Mouse (Mus musculus) effector memory CD4-positive, alpha-beta T cell, adult 5 months (primary cell): ENCODE data around the gene Gsdma. TPM values are rescaled to one million over a fixed set of nuclear protein-coding genes. Genes with fewer than 3 reads are reported as not detected.

Experiments used
- polyA plus RNA-seq: library from polyadenylated mRNA; unstranded; fragments of 100-300 nt; shearing (Covaris generic); gene quantifications from one replicate; pipeline ENCODE4 v1.2.1, GENCODE M21; 2017

Gene Gsdma
- not detected for polyA plus RNA-seq

GRCm38 (mm10) chr11:98664091-98664490, at the start of gene Gsdma:
TSS of gene Gsdma (plus strand) at chr11:98664351.

GRCm38 (mm10) chr11:98625611-98626410, 38.3 kb upstream of the Gsdma start, which contains the start of the genes Gm12355 and Gsdma3:
TSS of gene Gm12355 (minus strand) at chr11:98625661.
TSS of gene Gsdma3 (plus strand) at chr11:98626360.

GRCm38 (mm10) chr11:98646459-98646858, 17.7 kb upstream of the Gsdma start, which contains the start of gene Gsdma2:
TSS of gene Gsdma2 (plus strand) at chr11:98646759.

GRCm38 (mm10) chr11:98681786-98682745, 17.9 kb downstream of the Gsdma start, which contains the start of gene Psmd3:
TSS of gene Psmd3 (plus strand) at chr11:98682554.

GRCm38 (mm10) chr11:98701213-98701670, 37.1 kb downstream of the Gsdma start, which contains the start of gene Csf3:
TSS of gene Csf3 (plus strand) at chr11:98701263.

Other genes starting within 250 kb of the Gsdma start
- gene Mien1, start 225.4 kb upstream of the Gsdma start, polyA plus RNA-seq: 128 TPM
- 93.1 TPM for gene Grb7, start 218.0 kb upstream of the Gsdma start, polyA plus RNA-seq
- gene Ikzf3, start 118.3 kb upstream of the Gsdma start, polyA plus RNA-seq: 123 TPM
- 3.6 TPM for gene Zpbp2, start 113.3 kb upstream of the Gsdma start, polyA plus RNA-seq
- gene Ormdl3, start 77.0 kb upstream of the Gsdma start, polyA plus RNA-seq: 53.4 TPM
- gene Lrrc3c, start 66.1 kb upstream of the Gsdma start, polyA plus RNA-seq: not detected
- 1.9 TPM for gene Gm12355, start 38.7 kb upstream of the Gsdma start, polyA plus RNA-seq
- not detected for gene Gsdma3, start 38.0 kb upstream of the Gsdma start, polyA plus RNA-seq
- gene Gsdma2, start 17.6 kb upstream of the Gsdma start, polyA plus RNA-seq: not detected
- 94.6 TPM for gene Psmd3, start 18.2 kb downstream of the Gsdma start, polyA plus RNA-seq
- gene Csf3, start 36.9 kb downstream of the Gsdma start, polyA plus RNA-seq: not detected
- gene Med24, start 65.1 kb downstream of the Gsdma start, polyA plus RNA-seq: 41.9 TPM
- 5.7 TPM for gene Thra, start 76.3 kb downstream of the Gsdma start, polyA plus RNA-seq
- 9.3 TPM for gene Nr1d1, start 111.0 kb downstream of the Gsdma start, polyA plus RNA-seq
- 21.3 TPM for gene Msl1, start 131.2 kb downstream of the Gsdma start, polyA plus RNA-seq
- 84.8 TPM for gene Casc3, start 140.6 kb downstream of the Gsdma start, polyA plus RNA-seq
- gene Rapgefl1, start 172.4 kb downstream of the Gsdma start, polyA plus RNA-seq: 0.26 TPM
- gene Wipf2, start 199.3 kb downstream of the Gsdma start, polyA plus RNA-seq: 5.6 TPM
- 0.52 TPM for gene Cdc6, start 243.4 kb downstream of the Gsdma start, polyA plus RNA-seq